Mouse (Mus musculus): ENCODE data around the gene Ripor1. TPM values are rescaled to one million over a fixed set of nuclear protein-coding genes. Genes with fewer than 3 reads are reported as not detected.
"Not testable (repeated sequence)": the region's sequence is repeated elsewhere in the genome, so short reads cannot be mapped to it uniquely, and the experiment has no call there.

Ripor1 gene
- total RNA-seq, 2 experiments from 2014 or later, result 46.0 to 49.0 TPM

GRCm38 (mm10) chr8:105602540-105602939 lies 2.5 kb upstream of the Ripor1 start:
- not testable (repeated sequence) for DNase-seq

GRCm38 (mm10) chr8:105605491-105606188 lies 585 bp downstream of the Ripor1 start:
- intact Hi-C loops (cut with DNase I), result no loop called here
- peak in 1 of 2 experiments; percentile 64 for DNase-seq

More at GRCm38 (mm10) chr8:105602540-105602939, 2.5 kb upstream of the Ripor1 start:
- intact Hi-C loops (cut with DNase I), result not testable (repeated sequence)

GRCm38 (mm10) chr8:105606189-105607023 lies 1.4 kb downstream of the Ripor1 start:
- intact Hi-C loops (cut with DNase I), result no loop called here

GRCm38 (mm10) chr8:105607062-105607461 lies 2.0 kb downstream of the Ripor1 start:
- DNase-seq, result no peak
- intact Hi-C loops (cut with DNase I), result no loop called here

More at GRCm38 (mm10) chr8:105606189-105607023, 1.4 kb downstream of the Ripor1 start:
- DNase-seq, result peak; percentile 86 to 87

- no peak for DNase-seq
- intact Hi-C loops (cut with DNase I), result no loop called here
These were observed 2.6 kb downstream of the Ripor1 start for GRCm38 (mm10) chr8:105607684-105608083.

GRCm38 (mm10) chr8:105609355-105609754 lies 4.3 kb downstream of the Ripor1 start:
- intact Hi-C loops (cut with DNase I), result no loop called here
- DNase-seq, result no peak

GRCm38 (mm10) chr8:105609771-105610170 lies 4.7 kb downstream of the Ripor1 start:
- intact Hi-C loops (cut with DNase I), result no loop called here
- no peak for DNase-seq

GRCm38 (mm10) chr8:105611836-105612235 lies 6.8 kb downstream of the Ripor1 start:
- DNase-seq, result no peak
- intact Hi-C loops (cut with DNase I), result no loop called here

- intact Hi-C loops (cut with DNase I), result no loop called here
- peak; percentile 69 to 73 for DNase-seq
These were observed 8.0 kb downstream of the Ripor1 start for GRCm38 (mm10) chr8:105613037-105613436.

GRCm38 (mm10) chr8:105613830-105614511 lies 8.9 kb downstream of the Ripor1 start:
- peak; percentile 85 to 86 for DNase-seq
- intact Hi-C loops (cut with DNase I), result no loop called here

GRCm38 (mm10) chr8:105615942-105616341 lies 10.9 kb downstream of the Ripor1 start:
- no peak for DNase-seq
- intact Hi-C loops (cut with DNase I), result no loop called here

- intact Hi-C loops (cut with DNase I), result no loop called here
- DNase-seq, result no peak
These were observed 12.6 kb downstream of the Ripor1 start for GRCm38 (mm10) chr8:105617451-105618278.

- DNase-seq, result no peak
- intact Hi-C loops (cut with DNase I), result no loop called here
These were observed 13.2 kb downstream of the Ripor1 start for GRCm38 (mm10) chr8:105618279-105618634.

- intact Hi-C loops (cut with DNase I), result no loop called here
- no peak for DNase-seq
These were observed 14.0 kb downstream of the Ripor1 start for GRCm38 (mm10) chr8:105618892-105619591.

- no peak for DNase-seq
- intact Hi-C loops (cut with DNase I), result no loop called here
These were observed 15.2 kb downstream of the Ripor1 start for GRCm38 (mm10) chr8:105620211-105620610.

GRCm38 (mm10) chr8:105620946-105621720 lies 16.1 kb downstream of the Ripor1 start:
- intact Hi-C loops (cut with DNase I), result no loop called here

GRCm38 (mm10) chr8:105621841-105622240 lies 16.8 kb downstream of the Ripor1 start:
- intact Hi-C loops (cut with DNase I), result loop anchor here (2.0 kb wide), 1 partner anchor 63 kb away; no protein-coding TSS in a partner anchor
- DNase-seq, result no peak

More at GRCm38 (mm10) chr8:105620946-105621720, 16.1 kb downstream of the Ripor1 start:
- no peak for DNase-seq

GRCm38 (mm10) chr8:105622421-105622920 lies 17.4 kb downstream of the Ripor1 start:
- intact Hi-C loops (cut with DNase I), result loop anchor here (2.0 kb wide), 1 partner anchor 62 kb away; no protein-coding TSS in a partner anchor
- DNase-seq, result peak; percentile 95 to 97
